Mouse (Mus musculus) embryonic facial prominence, embryonic 13.5 days (tissue): ENCODE results near the gene Wwtr1. TPM values are rescaled to one million over a fixed set of nuclear protein-coding genes. Genes with fewer than 3 reads are reported as not detected.
A peak's percentile ranks its signal among the peaks of the same experiment; 100 is the strongest.

ENCODE experiments used
- ATAC-seq: fragments of 200-750 bp; cut with Nextera tagmentation; 2 replicates; pipeline ENCODE4 v1.8.0; 2017; ENCODE audit warnings: low read depth; ENCODE audit not compliant: insufficient number of reproducible peaks, insufficient read depth, low FRiP score, low TSS enrichment
- H3K27ac ChIP-seq: fragments of 300-500 bp; sonication (generic); 2 replicates; pipeline ENCODE4 v1.5.1; 2015; ENCODE audit warnings: moderate library complexity, mild to moderate bottlenecking, inconsistent platforms
- H3K27me3 ChIP-seq: fragments of 300-500 bp; sonication (generic); 2 replicates; pipeline ENCODE4 v1.6.1; 2015; ENCODE audit warnings: mild to moderate bottlenecking, inconsistent platforms
- H3K36me3 ChIP-seq: fragments of 300-500 bp; sonication (generic); 2 replicates; pipeline ENCODE4 v1.6.1; 2015; ENCODE audit warnings: mild to moderate bottlenecking, inconsistent platforms
- H3K4me1 ChIP-seq: fragments of 300-500 bp; sonication (generic); 2 replicates; pipeline ENCODE4 v1.6.1; 2015; ENCODE audit warnings: inconsistent platforms
- H3K4me2 ChIP-seq: fragments of 300-500 bp; sonication (generic); 2 replicates; pipeline ENCODE4 v1.6.1; 2015; ENCODE audit warnings: moderate library complexity, mild to moderate bottlenecking, inconsistent platforms
- H3K4me3 ChIP-seq: fragments of 300-500 bp; sonication (generic); 2 replicates; pipeline ENCODE4 v1.5.1; 2015; ENCODE audit warnings: mild to moderate bottlenecking, inconsistent platforms
- H3K9ac ChIP-seq: fragments of 300-500 bp; sonication (generic); 2 replicates; pipeline ENCODE4 v1.6.1; 2015; ENCODE audit warnings: mild to moderate bottlenecking, inconsistent platforms
- H3K9me3 ChIP-seq: fragments of 300-500 bp; sonication (generic); 2 replicates; pipeline ENCODE4 v1.6.1; 2016; ENCODE audit warnings: inconsistent platforms
- WGBS: fragments of 180-500 bp; shearing (Covaris S2); methylation state at CpG from one replicate; pipeline ENCODE4 v1.1.7; 2015; ENCODE audit warnings: mixed read lengths; 5-methylcytosine and 5-hydroxymethylcytosine counted together
- polyA plus RNA-seq: library from polyadenylated mRNA; unstranded; fragments of >200 nt; fragmentation: Nextera tagmentation; extraction: Ambion mirVana; gene quantifications from 2 replicates; pipeline ENCODE4 v1.2.1, GENCODE M21; 2015

Gene Wwtr1
- polyA plus RNA-seq, 1 experiment from 2014 or later, result 23.8 TPM

- no peak overlapping the region for H3K27ac ChIP-seq
- no peaks in the 10 kb centered on the region for H3K27me3 ChIP-seq
- no peak overlapping the region for H3K4me3 ChIP-seq
- no peaks in the 10 kb centered on the region for H3K9me3 ChIP-seq
- WGBS, result 92% methylated on average over 10 of the region's 10 CpGs
- ATAC-seq, result no peak
- H3K9ac ChIP-seq, result no peak overlapping the region
- no peaks in the 10 kb centered on the region for H3K36me3 ChIP-seq
- no peak overlapping the region for H3K4me2 ChIP-seq
- H3K4me1 ChIP-seq, result peaks cover 7% of the 10 kb centered on the region
Measured at GRCm38 (mm10) chr3:57580426-57581195, 4.9 kb upstream of the Wwtr1 start.

- H3K9ac ChIP-seq, result peak overlapping the region; percentile 85
- H3K27me3 ChIP-seq, result no peaks in the 10 kb centered on the region
- H3K27ac ChIP-seq, result peak overlapping the region; percentile 96
- under 1% methylated on average over 35 of the region's 35 CpGs for WGBS
- H3K9me3 ChIP-seq, result no peaks in the 10 kb centered on the region
- H3K4me2 ChIP-seq, result peak overlapping the region; percentile 82
- 0 out of 2 replicates have a peak, but pooled peaks cover 3% of the 10 kb centered on the region for H3K36me3 ChIP-seq
- ATAC-seq, result peak; percentile 48
- H3K4me1 ChIP-seq, result peaks cover 37% of the 10 kb centered on the region
- peak overlapping the region; percentile 80 for H3K4me3 ChIP-seq
Measured at GRCm38 (mm10) chr3:57576056-57576824, 530 bp upstream of the Wwtr1 start.

GRCm38 (mm10) chr3:57574885-57575659 is 638 bp downstream of the Wwtr1 start:
- H3K27me3 ChIP-seq, result no peaks in the 10 kb centered on the region
- peak overlapping the region; percentile 96 for H3K27ac ChIP-seq
- H3K4me2 ChIP-seq, result peak overlapping the region; percentile 82
- peaks cover 39% of the 10 kb centered on the region for H3K4me1 ChIP-seq
- H3K4me3 ChIP-seq, result peak overlapping the region; percentile 80
- ATAC-seq, result peak; percentile 48
- no peaks in the 10 kb centered on the region for H3K9me3 ChIP-seq
- H3K36me3 ChIP-seq, result peaks cover 11% of the 10 kb centered on the region
- H3K9ac ChIP-seq, result peak overlapping the region; percentile 85
- WGBS, result under 1% methylated on average over 57 of the region's 59 CpGs

- Histone ChIP-seq H3K9me3 (0 out of 2 replicates have a peak, but pooled peaks cover 8% of the 10 kb centered on the region), H3K4me2 (peak overlapping the region; percentile 82), H3K27ac (peak overlapping the region; percentile 96), H3K9ac (peak overlapping the region; percentile 85), H3K36me3 (peaks cover 21% of the 10 kb centered on the region), H3K4me1 (peaks cover 39% of the 10 kb centered on the region), H3K4me3 (peak overlapping the region; percentile 80), H3K27me3 (no peaks in the 10 kb centered on the region)
- ATAC-seq, result no peak
- WGBS, result 22% methylated on average over 14 of the region's 14 CpGs
Measured at GRCm38 (mm10) chr3:57573898-57574570, 1.7 kb downstream of the Wwtr1 start.

GRCm38 (mm10) chr3:57572331-57572975 is 3.3 kb downstream of the Wwtr1 start:
- Histone ChIP-seq H3K4me1 (peaks cover 39% of the 10 kb centered on the region), H3K4me2 (peak overlapping the region; percentile 82), H3K4me3 (peak overlapping the region; percentile 80), H3K9me3 (0 out of 2 replicates have a peak, but pooled peaks cover 8% of the 10 kb centered on the region), H3K36me3 (peaks cover 29% of the 10 kb centered on the region), H3K9ac (no peak overlapping the region), H3K27me3 (no peaks in the 10 kb centered on the region), H3K27ac (no peak overlapping the region)
- 49% methylated on average over 6 of the region's 6 CpGs for WGBS
- no peak for ATAC-seq

GRCm38 (mm10) chr3:57566655-57567054 is 9.1 kb downstream of the Wwtr1 start:
- H3K27ac ChIP-seq, result no peak overlapping the region
- H3K9me3 ChIP-seq, result 0 out of 2 replicates have a peak, but pooled peaks cover 8% of the 10 kb centered on the region
- H3K4me1 ChIP-seq, result peaks cover 14% of the 10 kb centered on the region
- no peak overlapping the region for H3K4me2 ChIP-seq
- ATAC-seq, result no peak
- H3K27me3 ChIP-seq, result no peaks in the 10 kb centered on the region
- H3K36me3 ChIP-seq, result peaks cover 29% of the 10 kb centered on the region
- 76% methylated on average over 5 of the region's 5 CpGs for WGBS
- no peak overlapping the region for H3K9ac ChIP-seq
- H3K4me3 ChIP-seq, result no peak overlapping the region

- H3K27ac ChIP-seq, result no peak overlapping the region
Measured at GRCm38 (mm10) chr3:57563627-57564026, 12.1 kb downstream of the Wwtr1 start.

GRCm38 (mm10) chr3:57562996-57563506 is 12.7 kb downstream of the Wwtr1 start:
- H3K9me3 ChIP-seq, result no peaks in the 10 kb centered on the region
- 45% methylated on average over 6 of the region's 6 CpGs for WGBS
- H3K9ac ChIP-seq, result no peak overlapping the region
- H3K4me3 ChIP-seq, result no peak overlapping the region
- H3K4me1 ChIP-seq, result peaks cover 10% of the 10 kb centered on the region
- no peak overlapping the region for H3K4me2 ChIP-seq
- ATAC-seq, result no peak
- no peaks in the 10 kb centered on the region for H3K27me3 ChIP-seq
- H3K27ac ChIP-seq, result peak overlapping the region; percentile 58; the same call in 1 of the 2 replicates
- peaks cover 26% of the 10 kb centered on the region for H3K36me3 ChIP-seq

More at GRCm38 (mm10) chr3:57563627-57564026, 12.1 kb downstream of the Wwtr1 start:
- H3K4me2 ChIP-seq, result no peak overlapping the region
- no peak overlapping the region for H3K4me3 ChIP-seq
- H3K4me1 ChIP-seq, result peaks cover 10% of the 10 kb centered on the region
- ATAC-seq, result no peak
- H3K9me3 ChIP-seq, result no peaks in the 10 kb centered on the region
- H3K9ac ChIP-seq, result no peak overlapping the region
- no peaks in the 10 kb centered on the region for H3K27me3 ChIP-seq
- WGBS, result 84% methylated on average over 5 of the region's 5 CpGs
- peaks cover 28% of the 10 kb centered on the region for H3K36me3 ChIP-seq

GRCm38 (mm10) chr3:57558761-57559160 is 16.9 kb downstream of the Wwtr1 start:
- H3K4me1 ChIP-seq, result peaks cover 10% of the 10 kb centered on the region
- H3K4me3 ChIP-seq, result no peak overlapping the region
- no peaks in the 10 kb centered on the region for H3K27me3 ChIP-seq
- H3K9me3 ChIP-seq, result no peaks in the 10 kb centered on the region
- no peak overlapping the region for H3K27ac ChIP-seq
- 88% methylated on average over 6 of the region's 6 CpGs for WGBS
- H3K4me2 ChIP-seq, result no peak overlapping the region
- no peak overlapping the region for H3K9ac ChIP-seq
- H3K36me3 ChIP-seq, result peaks cover 23% of the 10 kb centered on the region
- ATAC-seq, result no peak

- no peak overlapping the region for H3K4me3 ChIP-seq
- H3K4me1 ChIP-seq, result no peaks in the 10 kb centered on the region; the same call in 1 of the 2 replicates
- H3K36me3 ChIP-seq, result peaks cover 23% of the 10 kb centered on the region
- 79% methylated on average over 4 of the region's 4 CpGs for WGBS
- no peak overlapping the region for H3K27ac ChIP-seq
- H3K9ac ChIP-seq, result no peak overlapping the region
- ATAC-seq, result no peak
- no peak overlapping the region for H3K4me2 ChIP-seq
- H3K9me3 ChIP-seq, result no peaks in the 10 kb centered on the region
- no peaks in the 10 kb centered on the region for H3K27me3 ChIP-seq
Measured at GRCm38 (mm10) chr3:57557408-57557807, 18.3 kb downstream of the Wwtr1 start.
